Mouse (Mus musculus): Measurements from ENCODE around the gene Prr32. TPM values are rescaled to one million over a fixed set of nuclear protein-coding genes. Genes with fewer than 3 reads are reported as not detected.

The Prr32 gene
- polyA plus RNA-seq (2015; fragmentation: Nextera tagmentation; extraction: Ambion mirVana) = 0.44 and 0.63 TPM in 2 replicates

GRCm38 (mm10) chrX:45090604-45091003, at the start of gene Prr32:
Gene Prr32 (plus strand): TSS chrX:45090904.
- no peaks in the 10 kb centered on the region for H3K27me3 ChIP-seq (ENCODE audit: control insufficient read depth, insufficient read depth, low read length)
- no peaks in the 10 kb centered on the region for H3K9me3 ChIP-seq (replicated peaks; ENCODE audit: control insufficient read depth, low read length)
- H3K4me1 ChIP-seq (ENCODE audit: control insufficient read depth, insufficient read depth, low read length) = no peaks in the 10 kb centered on the region
- H3K9ac ChIP-seq (ENCODE audit: low read length) = no peak within 1 kb of the TSS
- no peak within 1 kb of the TSS for H3K4me3 ChIP-seq (ENCODE audit: low read length)
- H3K27ac ChIP-seq (ENCODE audit: low read length) = no peak within 1 kb of the TSS
- H3K36me3 ChIP-seq (ENCODE audit: control insufficient read depth, insufficient read depth) = no peaks in the 10 kb centered on the region
- no peak within 1 kb of the TSS for H3K4me2 ChIP-seq (ENCODE audit: low read depth, low read length)
- 76% methylated on average over 1 of the region's 1 CpGs for WGBS
- ATAC-seq (replicated peaks; ENCODE audit: extremely low read depth, insufficient read depth, low FRiP score) = no peak
